Mouse (Mus musculus) testis, postnatal 10 days (tissue): Measurements from ENCODE around the gene Csl.

ENCODE experiments used
- DNase-seq: peaks from one replicate; pipeline ENCODE4 v3.0.0; 2021; ENCODE audit warnings: low spot score

Gene Csl

DNA sequence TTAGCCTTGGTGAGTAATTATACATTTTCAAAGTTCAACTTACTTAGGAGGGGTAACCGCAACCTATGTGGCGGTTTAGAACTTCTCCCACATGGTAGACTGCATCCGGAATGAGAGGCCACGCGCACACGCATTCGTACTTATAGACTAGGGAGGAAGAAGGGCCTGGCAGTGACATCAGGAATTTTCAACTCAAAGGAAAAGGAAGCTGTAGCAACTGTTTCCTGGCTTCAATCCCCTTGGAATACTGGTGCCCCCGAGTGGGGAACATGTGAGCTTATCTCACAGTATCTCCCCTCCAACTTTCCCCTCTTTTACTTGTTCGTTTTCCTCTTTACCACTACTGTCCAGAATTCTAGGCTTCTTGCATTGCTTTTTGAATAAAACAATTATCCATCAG, at the start of gene Csl:
Gene Csl (minus strand): TSS at position 101 of the 400 bp plus-strand sequence.
- DNase-seq = no peak

- DNase-seq = no peak
Observed at GRCm38 (mm10) chr10:99789418-99789817, 30.0 kb upstream of the Csl start.

DNA sequence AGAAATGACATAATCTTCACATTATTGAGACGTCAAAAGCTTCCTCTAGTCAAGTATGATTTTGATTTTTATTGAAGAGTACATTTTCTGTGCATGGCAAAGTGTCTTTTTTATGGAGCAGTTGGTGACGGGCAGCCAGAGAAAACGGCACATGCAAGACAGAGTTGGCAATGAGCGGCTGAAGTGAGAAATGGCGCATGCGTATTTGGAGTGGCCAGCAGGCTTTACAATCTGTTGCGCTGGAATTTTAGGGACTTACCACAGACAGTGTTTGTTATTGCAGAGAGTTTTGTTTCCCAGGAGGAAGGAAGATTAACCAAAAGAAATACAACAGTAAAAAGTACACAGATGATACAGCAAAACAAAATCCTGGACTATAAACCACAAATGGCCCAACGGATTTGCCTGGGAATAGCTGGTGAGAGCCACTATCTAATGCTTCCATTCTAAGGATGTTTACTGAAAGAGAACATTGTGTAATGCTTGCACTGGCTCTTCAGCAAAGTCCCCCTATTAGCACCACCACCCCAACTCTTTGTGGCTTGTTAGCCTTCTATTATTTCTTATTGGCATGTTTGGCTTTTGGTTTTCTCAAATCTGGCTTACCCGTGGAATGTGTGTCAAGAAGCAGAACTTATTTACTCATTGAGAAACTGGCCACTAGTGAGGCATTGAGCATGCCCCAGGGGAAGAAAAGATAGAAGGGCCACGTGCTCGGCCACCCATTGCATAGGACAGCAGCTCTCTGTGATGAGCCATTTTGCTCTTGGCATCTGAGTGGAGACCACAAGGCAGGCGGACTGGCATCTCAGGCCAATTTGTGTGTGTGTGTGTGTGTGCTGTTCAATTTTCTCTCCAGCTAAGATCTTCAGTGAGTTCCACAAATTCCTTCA, 15.0 kb upstream of the Csl start:
- no peak for DNase-seq

GRCm38 (mm10) chr10:99750146-99750545, 9.3 kb downstream of the Csl start:
- DNase-seq = no peak

DNA sequence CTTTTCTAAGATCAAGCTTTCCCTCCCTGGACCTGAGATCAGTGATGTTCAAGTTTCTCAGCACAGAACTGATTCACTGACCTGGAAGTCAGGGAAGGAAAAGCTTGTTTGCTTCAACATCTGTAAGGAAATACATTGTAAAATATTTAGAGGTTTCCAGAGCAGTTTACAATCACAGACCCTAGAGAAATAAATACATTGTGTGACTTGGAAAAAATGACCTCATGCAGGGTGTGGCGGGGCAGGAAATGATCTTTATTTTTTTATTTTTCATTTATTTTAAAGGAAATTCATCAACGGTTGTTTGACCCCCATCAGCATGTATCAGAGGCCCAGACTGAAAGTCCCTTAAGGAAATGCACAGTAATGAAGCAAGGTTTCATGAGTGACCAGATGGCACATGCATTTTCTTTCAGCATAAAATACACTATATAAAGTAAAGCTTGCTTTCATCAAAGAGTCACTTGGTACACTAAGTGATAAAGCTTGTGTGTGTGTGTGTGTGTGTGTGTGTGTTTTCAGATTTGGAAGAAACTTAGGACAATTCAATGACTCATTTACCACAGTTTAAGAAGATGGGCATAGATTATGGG, 10.7 kb downstream of the Csl start:
- DNase-seq = no peak

DNA sequence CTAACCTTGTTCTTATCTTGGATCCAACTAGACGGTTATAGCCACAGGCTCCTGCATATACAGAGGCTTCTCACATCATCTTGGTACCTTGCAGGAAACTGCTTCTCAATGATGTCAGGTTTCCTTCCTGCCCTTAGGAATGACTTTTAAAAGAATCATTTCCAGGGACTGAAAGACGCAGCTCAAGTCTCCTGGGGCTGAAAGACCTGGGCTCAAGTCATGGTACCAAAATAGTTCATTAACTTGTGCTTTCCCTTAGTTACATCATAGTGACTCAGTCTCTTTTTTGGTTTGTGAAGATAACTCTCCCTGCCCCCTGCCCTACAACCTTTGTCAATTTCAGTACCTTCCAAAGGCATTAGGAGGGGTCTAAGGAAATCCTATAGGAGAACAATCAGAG, 11.4 kb downstream of the Csl start:
- DNase-seq = no peak

DNA sequence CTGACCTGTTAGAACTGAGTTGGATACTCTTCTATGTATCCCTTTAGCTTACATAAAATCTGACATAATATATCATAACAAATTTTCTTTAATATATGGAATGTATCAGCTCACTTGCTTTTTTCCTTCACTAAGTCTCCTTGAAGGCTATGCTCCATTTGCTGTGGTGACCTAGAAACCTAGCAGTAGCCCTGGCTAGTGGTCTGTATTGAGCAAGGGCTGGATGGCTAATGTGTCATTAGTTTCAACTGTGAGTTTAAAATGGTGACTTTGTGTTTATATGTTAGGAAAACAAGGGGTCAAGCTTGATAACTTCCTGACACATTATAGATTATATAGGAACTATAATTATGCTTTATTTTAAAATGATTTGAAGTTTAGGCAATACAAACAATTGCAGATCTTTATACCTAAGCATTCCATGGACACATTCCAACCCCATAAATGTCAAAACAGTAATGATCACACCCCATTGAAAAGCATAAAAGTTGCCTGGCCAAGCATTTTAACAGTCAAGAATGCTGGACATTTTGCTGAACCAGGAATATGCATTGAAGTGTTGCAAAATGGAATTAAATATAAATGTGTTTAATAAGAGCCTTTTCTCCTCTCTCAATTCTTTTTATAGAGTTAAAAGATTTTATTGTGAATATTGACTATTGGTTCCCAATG, 17.7 kb downstream of the Csl start:
- DNase-seq = no peak

- DNase-seq = no peak
Observed at GRCm38 (mm10) chr10:99713129-99713528, 46.3 kb downstream of the Csl start.

GRCm38 (mm10) chr10:99711567-99711966, 47.9 kb downstream of the Csl start:
- DNase-seq = no peak
